Mouse (Mus musculus): ENCODE measurements around the gene Vps13d. TPM values are rescaled to one million over a fixed set of nuclear protein-coding genes. Genes with fewer than 3 reads are reported as not detected.

Gene Vps13d
- polyA plus RNA-seq, 1 experiment from 2014 or later = 8.7 TPM

- no peak for DNase-seq (ENCODE audit: low spot score)
- WGBS = 88% methylated on average over 4 of the region's 4 CpGs
- Histone ChIP-seq H3K4me1 (0 out of 2 replicates have a peak, but pooled peaks cover 3% of the 10 kb centered on the region), H3K4me3 (no peak overlapping the region), H3K27me3 (ENCODE audit: low read depth, poor library complexity, severe bottlenecking) (no peaks in the 10 kb centered on the region), H3K27ac (no peak overlapping the region; the same call in 1 of the 2 replicates), H3K36me3 (peaks cover 64% of the 10 kb centered on the region), H3K9me3 (replicated peaks) (no peaks in the 10 kb centered on the region)
Measured at GRCm38 (mm10) chr4:145125463-145126220, 69.2 kb downstream of the Vps13d start.

- DNase-seq (ENCODE audit: low spot score) = no peak
- Histone ChIP-seq H3K4me1 (0 out of 2 replicates have a peak, but pooled peaks cover 3% of the 10 kb centered on the region), H3K4me3 (no peak overlapping the region), H3K27me3 (ENCODE audit: low read depth, poor library complexity, severe bottlenecking) (no peaks in the 10 kb centered on the region), H3K36me3 (peaks cover 63% of the 10 kb centered on the region), H3K27ac (peak overlapping the region; percentile 32; the same call in 1 of the 2 replicates), H3K9me3 (replicated peaks) (no peaks in the 10 kb centered on the region)
- 83% methylated on average over 4 of the region's 4 CpGs for WGBS
Measured at GRCm38 (mm10) chr4:145124419-145124818, 70.4 kb downstream of the Vps13d start.

GRCm38 (mm10) chr4:145111641-145112040, 83.2 kb downstream of the Vps13d start:
- 34% methylated on average over 4 of the region's 4 CpGs for WGBS
- H3K4me1 ChIP-seq = peaks cover 25% of the 10 kb centered on the region
- no peak overlapping the region for H3K4me3 ChIP-seq
- H3K27ac ChIP-seq = peak overlapping the region; percentile 53
- no peaks in the 10 kb centered on the region for H3K27me3 ChIP-seq (ENCODE audit: low read depth, poor library complexity, severe bottlenecking)
- H3K36me3 ChIP-seq = peaks cover 84% of the 10 kb centered on the region
- DNase-seq (ENCODE audit: low spot score) = no peak
- no peaks in the 10 kb centered on the region for H3K9me3 ChIP-seq (replicated peaks)

- Histone ChIP-seq H3K27ac (peak overlapping the region; percentile 53; the same call in 1 of the 2 replicates), H3K9me3 (replicated peaks) (no peaks in the 10 kb centered on the region), H3K36me3 (peaks cover 84% of the 10 kb centered on the region), H3K4me1 (peaks cover 25% of the 10 kb centered on the region), H3K4me3 (no peak overlapping the region), H3K27me3 (ENCODE audit: low read depth, poor library complexity, severe bottlenecking) (no peaks in the 10 kb centered on the region)
- 87% methylated on average over 6 of the region's 6 CpGs for WGBS
- DNase-seq (ENCODE audit: low spot score) = no peak
Measured at GRCm38 (mm10) chr4:145110736-145111135, 84.1 kb downstream of the Vps13d start.

GRCm38 (mm10) chr4:145106796-145107195, 88.0 kb downstream of the Vps13d start:
- Histone ChIP-seq H3K4me1 (peaks cover 25% of the 10 kb centered on the region), H3K27ac (no peak overlapping the region), H3K36me3 (peaks cover 74% of the 10 kb centered on the region), H3K27me3 (ENCODE audit: low read depth, poor library complexity, severe bottlenecking) (no peaks in the 10 kb centered on the region), H3K4me3 (no peak overlapping the region), H3K9me3 (replicated peaks) (no peaks in the 10 kb centered on the region)
- 92% methylated on average over 6 of the region's 6 CpGs for WGBS
- DNase-seq (ENCODE audit: low spot score) = no peak

GRCm38 (mm10) chr4:145105319-145105718, 89.5 kb downstream of the Vps13d start:
- DNase-seq (ENCODE audit: low spot score) = no peak
- H3K36me3 ChIP-seq = peaks cover 65% of the 10 kb centered on the region
- peaks cover 18% of the 10 kb centered on the region for H3K4me1 ChIP-seq
- no peaks in the 10 kb centered on the region for H3K27me3 ChIP-seq (ENCODE audit: low read depth, poor library complexity, severe bottlenecking)
- WGBS = 82% methylated on average over 6 of the region's 6 CpGs
- H3K9me3 ChIP-seq (replicated peaks) = no peaks in the 10 kb centered on the region
- no peak overlapping the region for H3K4me3 ChIP-seq
- no peak overlapping the region for H3K27ac ChIP-seq

GRCm38 (mm10) chr4:145104917-145105316, 89.9 kb downstream of the Vps13d start:
- H3K9me3 ChIP-seq (replicated peaks) = no peaks in the 10 kb centered on the region
- H3K4me3 ChIP-seq = no peak overlapping the region
- H3K27ac ChIP-seq = no peak overlapping the region
- no peak for DNase-seq (ENCODE audit: low spot score)
- peaks cover 17% of the 10 kb centered on the region for H3K4me1 ChIP-seq
- no peaks in the 10 kb centered on the region for H3K27me3 ChIP-seq (ENCODE audit: low read depth, poor library complexity, severe bottlenecking)
- 79% methylated on average over 2 of the region's 2 CpGs for WGBS
- H3K36me3 ChIP-seq = peaks cover 62% of the 10 kb centered on the region

GRCm38 (mm10) chr4:145103617-145104016, 91.2 kb downstream of the Vps13d start:
- no peak for DNase-seq (ENCODE audit: low spot score)
- Histone ChIP-seq H3K4me1 (peaks cover 11% of the 10 kb centered on the region), H3K9me3 (replicated peaks) (no peaks in the 10 kb centered on the region), H3K27ac (no peak overlapping the region), H3K36me3 (peaks cover 62% of the 10 kb centered on the region), H3K4me3 (no peak overlapping the region), H3K27me3 (ENCODE audit: low read depth, poor library complexity, severe bottlenecking) (no peaks in the 10 kb centered on the region)

- Histone ChIP-seq H3K4me3 (no peak overlapping the region), H3K9me3 (replicated peaks) (no peaks in the 10 kb centered on the region), H3K4me1 (peaks cover 12% of the 10 kb centered on the region), H3K27ac (no peak overlapping the region), H3K36me3 (peaks cover 54% of the 10 kb centered on the region), H3K27me3 (ENCODE audit: low read depth, poor library complexity, severe bottlenecking) (no peaks in the 10 kb centered on the region)
- DNase-seq (ENCODE audit: low spot score) = no peak
- 79% methylated on average over 6 of the region's 6 CpGs for WGBS
Measured at GRCm38 (mm10) chr4:145101823-145102718, 92.7 kb downstream of the Vps13d start.

- no peak overlapping the region for H3K4me3 ChIP-seq
- no peaks in the 10 kb centered on the region for H3K27me3 ChIP-seq (ENCODE audit: low read depth, poor library complexity, severe bottlenecking)
- H3K36me3 ChIP-seq = peaks cover 50% of the 10 kb centered on the region
- H3K4me1 ChIP-seq = peaks cover 23% of the 10 kb centered on the region
- 84% methylated on average over 6 of the region's 6 CpGs for WGBS
- DNase-seq (ENCODE audit: low spot score) = no peak
- H3K9me3 ChIP-seq (replicated peaks) = no peaks in the 10 kb centered on the region
- no peak overlapping the region for H3K27ac ChIP-seq
Measured at GRCm38 (mm10) chr4:145099853-145100252, 95.0 kb downstream of the Vps13d start.

- WGBS = 94% methylated on average over 1 of the region's 1 CpGs
- peaks cover 50% of the 10 kb centered on the region for H3K36me3 ChIP-seq
Measured at GRCm38 (mm10) chr4:145099344-145099743, 95.5 kb downstream of the Vps13d start.

GRCm38 (mm10) chr4:145097974-145098373, 96.8 kb downstream of the Vps13d start:
- Histone ChIP-seq H3K27me3 (ENCODE audit: low read depth, poor library complexity, severe bottlenecking) (no peaks in the 10 kb centered on the region), H3K4me3 (no peak overlapping the region), H3K27ac (no peak overlapping the region), H3K36me3 (peaks cover 59% of the 10 kb centered on the region), H3K4me1 (peaks cover 21% of the 10 kb centered on the region), H3K9me3 (replicated peaks) (no peaks in the 10 kb centered on the region)
- no peak for DNase-seq (ENCODE audit: low spot score)
- WGBS = 95% methylated on average over 3 of the region's 3 CpGs

More at GRCm38 (mm10) chr4:145099344-145099743, 95.5 kb downstream of the Vps13d start:
- H3K4me3 ChIP-seq = no peak overlapping the region
- peaks cover 23% of the 10 kb centered on the region for H3K4me1 ChIP-seq
- no peaks in the 10 kb centered on the region for H3K27me3 ChIP-seq (ENCODE audit: low read depth, poor library complexity, severe bottlenecking)
- H3K9me3 ChIP-seq (replicated peaks) = no peaks in the 10 kb centered on the region
- DNase-seq (ENCODE audit: low spot score) = no peak
- no peak overlapping the region for H3K27ac ChIP-seq
